Mouse (Mus musculus) forebrain, embryonic 10.5 days (tissue): Measurements from ENCODE around the gene Apbb1. TPM values are rescaled to one million over a fixed set of nuclear protein-coding genes. Genes with fewer than 3 reads are reported as not detected.

ENCODE experiments used
- DNase-seq: peaks from one replicate; pipeline ENCODE4 v3.0.0-alpha.2; 2017; ENCODE audit warnings: low spot score; ENCODE audit errors: extremely low spot score
- H3K27ac ChIP-seq: fragments of 300-500 bp; sonication (generic); 2 replicates; pipeline ENCODE4 v1.5.1; 2016; ENCODE audit warnings: mild to moderate bottlenecking
- H3K27me3 ChIP-seq: fragments of 300-500 bp; sonication (generic); 2 replicates; pipeline ENCODE4 v1.6.1; 2016; ENCODE audit warnings: mild to moderate bottlenecking; ENCODE audit not compliant: poor library complexity, severe bottlenecking
- H3K36me3 ChIP-seq: fragments of 300-500 bp; sonication (generic); replicated peaks from 2 replicates; pipeline ENCODE4 v1.6.1; 2016; ENCODE audit warnings: mild to moderate bottlenecking, moderate library complexity
- H3K4me1 ChIP-seq: fragments of 300-500 bp; sonication (generic); 2 replicates; pipeline ENCODE4 v1.6.1; 2016
- H3K4me3 ChIP-seq: fragments of 300-500 bp; sonication (generic); 2 replicates; pipeline ENCODE4 v1.5.1; 2016; ENCODE audit warnings: mild to moderate bottlenecking, moderate library complexity
- H3K9me3 ChIP-seq: fragments of 300-500 bp; sonication (generic); 2 replicates; pipeline ENCODE4 v1.6.1; 2016; ENCODE audit warnings: mild to moderate bottlenecking, moderate library complexity
- WGBS: fragments of 180-500 bp; shearing (Covaris S2); methylation state at CpG from one replicate; pipeline ENCODE4 v1.1.7; 2016; 5-methylcytosine and 5-hydroxymethylcytosine counted together
- polyA plus RNA-seq: library from polyadenylated mRNA; unstranded; fragments of >200 nt; fragmentation: Nextera tagmentation; extraction: Ambion mirVana; gene quantifications from 2 replicates; pipeline ENCODE4 v1.2.1, GENCODE M21; 2016

Apbb1 gene
- polyA plus RNA-seq, 1 experiment from 2014 or later = 106 TPM

- 39% methylated on average over 9 of the region's 9 CpGs for WGBS
- Histone ChIP-seq H3K4me3 (no peak overlapping the region), H3K27ac (no peak overlapping the region), H3K36me3 (no peaks in the 10 kb centered on the region), H3K4me1 (no peaks in the 10 kb centered on the region), H3K9me3 (no peaks in the 10 kb centered on the region), H3K27me3 (no peaks in the 10 kb centered on the region)
- DNase-seq = peak; percentile 52
Observed at GRCm38 (mm10) chr7:105602860-105603623, 21.6 kb upstream of the Apbb1 start.

GRCm38 (mm10) chr7:105590097-105590496 is 8.6 kb upstream of the Apbb1 start:
- no peak for DNase-seq
- Histone ChIP-seq H3K27me3 (no peaks in the 10 kb centered on the region), H3K36me3 (no peaks in the 10 kb centered on the region), H3K4me3 (no peak overlapping the region), H3K27ac (no peak overlapping the region), H3K9me3 (no peaks in the 10 kb centered on the region), H3K4me1 (no peaks in the 10 kb centered on the region)
- WGBS = 19% methylated on average over 7 of the region's 7 CpGs

- WGBS = 74% methylated on average over 9 of the region's 9 CpGs
Observed at GRCm38 (mm10) chr7:105588325-105588912, 7.0 kb upstream of the Apbb1 start.

GRCm38 (mm10) chr7:105581959-105582358 is 506 bp upstream of the Apbb1 start:
- peak overlapping the region; percentile 95 for H3K27ac ChIP-seq
- H3K27me3 ChIP-seq = peaks cover 7% of the 10 kb centered on the region
- H3K36me3 ChIP-seq = no peaks in the 10 kb centered on the region; the same call in 1 of the 2 replicates
- peak overlapping the region; percentile 83 for H3K4me3 ChIP-seq
- no peak for DNase-seq
- H3K9me3 ChIP-seq = no peaks in the 10 kb centered on the region
- 81% methylated on average over 2 of the region's 2 CpGs for WGBS
- H3K4me1 ChIP-seq = peaks cover 26% of the 10 kb centered on the region

More at GRCm38 (mm10) chr7:105588325-105588912, 7.0 kb upstream of the Apbb1 start:
- Histone ChIP-seq H3K36me3 (no peaks in the 10 kb centered on the region), H3K4me1 (no peaks in the 10 kb centered on the region), H3K27me3 (no peaks in the 10 kb centered on the region), H3K27ac (no peak overlapping the region), H3K4me3 (no peak overlapping the region), H3K9me3 (no peaks in the 10 kb centered on the region)
- DNase-seq = no peak

- 0% methylated on average over 16 of the region's 22 CpGs for WGBS
- Histone ChIP-seq H3K4me1 (peaks cover 26% of the 10 kb centered on the region), H3K9me3 (no peaks in the 10 kb centered on the region), H3K27me3 (peaks cover 7% of the 10 kb centered on the region), H3K27ac (peak overlapping the region; percentile 95), H3K4me3 (peak overlapping the region; percentile 83), H3K36me3 (no peaks in the 10 kb centered on the region; the same call in 1 of the 2 replicates)
- peak; percentile 57 for DNase-seq
Observed at GRCm38 (mm10) chr7:105580627-105581089, 795 bp downstream of the Apbb1 start.

- Histone ChIP-seq H3K36me3 (peaks cover 15% of the 10 kb centered on the region), H3K27ac (no peak overlapping the region), H3K9me3 (no peaks in the 10 kb centered on the region), H3K4me1 (peaks cover 26% of the 10 kb centered on the region), H3K4me3 (no peak overlapping the region), H3K27me3 (peaks cover 7% of the 10 kb centered on the region)
- no peak for DNase-seq
- 82% methylated on average over 2 of the region's 2 CpGs for WGBS
Observed at GRCm38 (mm10) chr7:105578481-105578880, 3.0 kb downstream of the Apbb1 start.

GRCm38 (mm10) chr7:105577377-105577871 is 4.0 kb downstream of the Apbb1 start:
- no peak for DNase-seq
- peaks cover 2% of the 10 kb centered on the region for H3K27me3 ChIP-seq
- no peak overlapping the region for H3K27ac ChIP-seq
- H3K9me3 ChIP-seq = no peaks in the 10 kb centered on the region
- H3K4me1 ChIP-seq = peaks cover 26% of the 10 kb centered on the region
- no peak overlapping the region for H3K4me3 ChIP-seq
- H3K36me3 ChIP-seq = peaks cover 26% of the 10 kb centered on the region
- WGBS = 91% methylated on average over 6 of the region's 6 CpGs

GRCm38 (mm10) chr7:105576166-105576748 is 5.2 kb downstream of the Apbb1 start:
- DNase-seq = no peak
- no peak overlapping the region for H3K27ac ChIP-seq
- 81% methylated on average over 3 of the region's 3 CpGs for WGBS
- H3K9me3 ChIP-seq = no peaks in the 10 kb centered on the region
- H3K4me1 ChIP-seq = peaks cover 19% of the 10 kb centered on the region
- H3K27me3 ChIP-seq = no peaks in the 10 kb centered on the region
- no peak overlapping the region for H3K4me3 ChIP-seq
- H3K36me3 ChIP-seq = peaks cover 27% of the 10 kb centered on the region

GRCm38 (mm10) chr7:105574537-105574936 is 6.9 kb downstream of the Apbb1 start:
- WGBS = 89% methylated on average over 4 of the region's 4 CpGs

GRCm38 (mm10) chr7:105572949-105573348 is 8.5 kb downstream of the Apbb1 start:
- no peak for DNase-seq
- Histone ChIP-seq H3K9me3 (no peaks in the 10 kb centered on the region), H3K4me3 (no peak overlapping the region), H3K27me3 (no peaks in the 10 kb centered on the region), H3K4me1 (peaks cover 30% of the 10 kb centered on the region), H3K36me3 (peaks cover 30% of the 10 kb centered on the region), H3K27ac (no peak overlapping the region)
- 95% methylated on average over 8 of the region's 8 CpGs for WGBS

More at GRCm38 (mm10) chr7:105574537-105574936, 6.9 kb downstream of the Apbb1 start:
- no peak for DNase-seq
- H3K27ac ChIP-seq = no peak overlapping the region
- H3K4me3 ChIP-seq = no peak overlapping the region
- peaks cover 30% of the 10 kb centered on the region for H3K36me3 ChIP-seq
- no peaks in the 10 kb centered on the region for H3K27me3 ChIP-seq
- H3K4me1 ChIP-seq = peaks cover 21% of the 10 kb centered on the region
- H3K9me3 ChIP-seq = no peaks in the 10 kb centered on the region

GRCm38 (mm10) chr7:105570756-105571155 is 10.7 kb downstream of the Apbb1 start:
- 0 out of 2 replicates have a peak overlapping the region, but pooled peaks have one; percentile 30 for H3K27ac ChIP-seq
- H3K9me3 ChIP-seq = no peaks in the 10 kb centered on the region
- H3K4me3 ChIP-seq = no peak overlapping the region
- DNase-seq = no peak
- H3K27me3 ChIP-seq = no peaks in the 10 kb centered on the region
- H3K36me3 ChIP-seq = peaks cover 52% of the 10 kb centered on the region
- 87% methylated on average over 4 of the region's 4 CpGs for WGBS
- peaks cover 30% of the 10 kb centered on the region for H3K4me1 ChIP-seq

GRCm38 (mm10) chr7:105569512-105570496 is 11.6 kb downstream of the Apbb1 start:
- Histone ChIP-seq H3K27me3 (no peaks in the 10 kb centered on the region), H3K9me3 (no peaks in the 10 kb centered on the region), H3K4me1 (peaks cover 30% of the 10 kb centered on the region), H3K36me3 (peaks cover 60% of the 10 kb centered on the region), H3K4me3 (peak overlapping the region; percentile 30), H3K27ac (peak overlapping the region; percentile 74)
- WGBS = 20% methylated on average over 12 of the region's 12 CpGs
- no peak for DNase-seq
